Mouse (Mus musculus) ovary, postnatal 14 days (tissue): ENCODE data around the gene 2410131K14Rik.

ENCODE experiments used
- DNase-seq: peaks from one replicate; pipeline ENCODE4 v3.0.0; 2022; ENCODE audit warnings: low spot score

The 2410131K14Rik gene

DNA sequence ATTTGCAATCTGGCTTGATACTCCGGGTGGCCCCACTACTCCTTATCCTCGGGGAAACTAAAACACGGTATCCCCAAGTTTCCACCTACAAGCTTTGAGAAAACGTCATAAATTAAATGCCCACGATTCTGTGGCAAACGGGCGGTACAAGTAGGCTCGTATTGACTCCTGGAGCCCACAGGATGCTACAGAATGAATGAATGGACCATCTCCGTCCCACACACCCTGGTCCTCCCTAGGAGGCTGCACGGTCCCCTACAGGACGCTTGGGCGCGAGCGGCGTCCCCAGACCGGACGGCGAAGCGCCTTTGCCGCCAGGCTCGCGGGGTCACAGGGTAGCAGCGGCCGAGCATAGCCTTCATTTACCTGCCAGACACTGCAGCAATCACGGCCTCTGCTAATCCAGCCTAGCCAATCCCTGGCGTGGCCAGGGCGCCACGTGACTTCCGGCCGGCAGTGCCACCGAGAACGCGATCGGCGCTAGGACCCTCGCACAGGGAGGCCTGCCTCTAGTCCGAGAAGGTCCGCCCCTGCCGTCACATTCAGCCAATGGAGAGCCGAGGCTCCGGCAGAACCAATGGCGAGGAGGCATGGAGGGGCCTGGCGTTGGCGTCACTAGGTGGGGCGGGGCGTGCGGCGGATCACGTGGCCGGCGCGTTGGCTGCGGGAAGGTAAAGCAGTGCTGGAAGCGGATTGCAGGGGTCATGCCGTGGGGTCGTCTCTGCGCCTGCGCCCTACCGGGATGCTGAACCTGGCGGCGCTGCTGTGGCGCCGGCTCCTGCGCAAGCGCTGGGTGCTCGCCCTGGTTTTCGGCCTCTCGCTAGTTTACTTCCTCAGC is at the start of gene 2410131K14Rik, which contains the start of gene Rnft2:
Gene 2410131K14Rik, plus strand, starts transcription at position 622 of the 838 bp plus-strand sequence.
Gene Rnft2, minus strand, starts transcription at position 511 of the 838 bp plus-strand sequence.
- peak; percentile 99 for DNase-seq

- no peak for DNase-seq
These were observed 47.6 kb upstream of the 2410131K14Rik start for GRCm38 (mm10) chr5:118197421-118197820.

- DNase-seq: no peak
These were observed 45.4 kb upstream of the 2410131K14Rik start for GRCm38 (mm10) chr5:118199670-118200069.

GRCm38 (mm10) chr5:118204675-118205440 is 40.2 kb upstream of the 2410131K14Rik start:
- DNase-seq: peak; percentile 11

DNA sequence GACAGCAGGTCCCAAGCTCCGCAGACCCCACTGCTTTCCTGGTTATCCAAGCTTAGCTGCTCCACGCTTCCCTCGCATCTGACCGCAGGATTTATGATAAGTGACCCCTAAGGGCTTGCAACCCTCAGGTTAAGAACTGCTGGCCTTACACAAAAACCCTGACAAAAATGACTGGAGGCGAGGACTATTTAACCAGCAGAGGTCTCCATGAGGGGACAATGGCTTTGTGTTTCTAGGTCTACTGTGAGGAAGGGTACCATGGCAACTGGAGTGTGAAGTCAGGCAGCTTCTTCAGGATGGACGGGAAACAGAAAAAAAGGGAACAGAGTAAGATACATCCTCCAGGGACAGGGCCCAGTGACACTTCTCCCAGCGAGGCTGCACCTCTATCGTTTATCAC is 39.2 kb upstream of the 2410131K14Rik start:
- DNase-seq: no peak

DNA sequence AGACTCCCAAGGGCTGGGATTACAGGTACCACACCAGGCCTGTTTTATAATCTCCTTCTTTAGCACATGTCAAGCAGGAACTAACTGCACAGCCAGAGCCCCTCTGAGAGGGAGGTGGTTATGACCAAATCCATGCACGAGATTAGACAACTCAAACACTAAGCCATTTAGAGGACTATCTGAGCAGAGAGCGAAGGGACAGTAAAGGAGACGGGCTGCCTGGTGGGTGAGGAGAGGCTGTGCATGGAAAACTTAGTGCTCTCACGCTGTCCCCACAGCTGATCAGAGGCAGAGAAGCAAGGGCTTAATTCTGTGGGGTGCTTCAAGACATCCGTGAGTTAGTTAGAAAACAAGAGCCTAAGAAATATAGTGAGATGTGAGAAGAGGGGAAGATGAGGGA is 31.0 kb upstream of the 2410131K14Rik start:
- DNase-seq: no peak

DNA sequence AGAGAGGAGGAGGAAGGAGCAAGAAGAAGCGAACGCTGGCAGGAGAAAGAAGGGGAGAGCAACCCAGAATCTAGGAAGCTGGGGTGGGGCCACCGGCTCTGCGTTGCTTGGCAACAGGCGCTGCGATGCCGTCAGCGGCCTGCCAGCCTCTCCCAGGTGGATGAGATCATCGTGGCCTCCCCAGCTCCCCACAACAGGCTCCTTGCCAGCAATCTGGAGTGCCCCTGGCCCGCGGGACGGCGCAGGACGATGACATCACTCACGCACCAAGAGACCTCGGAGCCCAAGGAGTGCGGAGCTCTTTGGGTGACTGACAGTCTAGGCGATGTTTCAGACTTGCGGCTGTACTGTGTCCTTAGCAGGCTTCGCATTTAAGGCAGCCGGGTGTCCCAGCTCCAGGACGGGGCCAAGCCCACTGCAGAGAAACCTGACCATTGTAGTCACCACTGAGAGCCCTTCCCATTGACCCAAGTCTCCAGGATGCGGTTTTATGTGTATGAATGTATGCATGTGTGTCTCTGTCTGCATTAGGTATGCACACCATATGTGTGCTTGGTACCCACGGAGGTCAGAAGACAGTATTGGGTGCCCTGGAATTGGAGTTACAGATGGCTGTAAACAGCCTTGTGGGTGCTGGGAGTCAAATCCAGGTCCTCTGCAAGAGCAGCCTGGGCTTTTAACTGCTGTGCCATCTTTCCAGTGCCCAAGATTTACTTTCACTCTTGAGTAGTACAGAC is 30.4 kb upstream of the 2410131K14Rik start:
- peak; percentile 60 for DNase-seq

DNA sequence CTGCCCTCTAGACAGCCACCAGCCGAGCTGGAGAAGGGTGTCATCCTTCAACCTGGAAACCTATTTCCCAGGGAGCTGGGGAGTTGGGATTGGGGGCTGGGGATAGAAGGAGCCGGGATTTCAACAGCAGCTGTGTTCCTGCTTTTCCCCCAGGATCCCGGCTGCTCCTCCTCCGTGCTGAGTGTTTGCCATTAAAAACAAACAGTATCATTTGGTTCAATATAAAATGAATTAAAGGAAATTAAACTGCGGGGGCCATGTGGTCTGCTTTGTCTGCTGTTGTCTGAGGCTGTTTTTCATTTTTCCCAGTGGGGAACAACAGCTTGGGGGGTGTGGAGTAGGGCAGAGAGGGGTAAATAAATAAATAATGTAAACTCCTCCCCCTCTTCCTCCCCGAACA is 27.6 kb upstream of the 2410131K14Rik start:
- no peak for DNase-seq

DNA sequence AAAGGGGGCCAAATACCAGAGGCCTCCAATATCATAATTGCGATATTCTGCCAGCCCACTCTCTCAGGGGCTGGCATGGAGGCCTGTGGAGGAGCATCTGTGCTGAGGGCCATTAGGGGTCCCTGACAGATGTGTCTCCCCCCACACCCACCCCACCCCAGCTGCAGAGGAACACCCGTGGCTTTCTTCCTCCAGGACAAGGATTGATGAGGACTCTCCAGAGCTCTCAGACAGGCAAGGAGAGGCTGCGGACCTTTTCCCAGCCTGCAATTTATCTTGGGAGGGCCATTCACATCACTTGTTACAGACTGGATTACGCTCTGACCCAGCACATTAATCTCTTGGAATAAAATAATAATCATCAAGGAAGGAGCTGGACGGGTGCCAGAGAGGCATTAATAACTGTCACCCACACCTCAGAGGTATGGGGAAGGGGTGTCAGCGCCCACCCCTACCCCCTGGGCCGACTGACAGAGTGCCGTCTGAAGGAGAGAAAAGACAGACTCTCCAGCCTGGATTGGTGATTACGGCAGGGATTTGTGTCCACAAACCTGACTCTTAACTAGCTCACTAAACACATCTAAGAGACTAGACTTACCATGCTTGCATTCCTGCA is 21.8 kb upstream of the 2410131K14Rik start:
- no peak for DNase-seq

- DNase-seq: no peak
These were observed 14.9 kb upstream of the 2410131K14Rik start for GRCm38 (mm10) chr5:118230071-118230611.

GRCm38 (mm10) chr5:118236891-118237290 is 8.1 kb upstream of the 2410131K14Rik start:
- DNase-seq: no peak

- DNase-seq: no peak
These were observed 5.4 kb upstream of the 2410131K14Rik start for GRCm38 (mm10) chr5:118239671-118240070.

- DNase-seq: no peak
These were observed 730 bp downstream of the 2410131K14Rik start for GRCm38 (mm10) chr5:118245606-118246308.

DNA sequence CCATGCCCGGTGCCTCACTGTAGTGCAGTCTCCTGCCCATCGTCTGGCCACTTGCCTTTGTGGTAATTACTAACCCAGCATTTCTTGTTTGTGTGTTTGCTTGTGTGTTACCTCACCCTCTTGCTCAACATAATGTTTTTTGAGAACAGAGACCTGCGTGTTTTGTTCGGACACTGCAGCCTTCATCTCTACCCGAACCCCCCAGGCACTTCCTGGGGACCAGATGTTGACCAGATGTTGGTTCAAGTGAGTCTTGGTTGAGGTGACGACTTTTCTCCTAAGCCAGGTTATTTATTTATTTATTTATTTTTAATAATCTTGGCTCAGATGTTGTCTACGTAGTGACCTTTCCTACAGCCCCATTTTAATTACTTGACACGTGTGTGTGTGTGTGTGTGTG is 2.4 kb downstream of the 2410131K14Rik start:
- no peak for DNase-seq

- DNase-seq: no peak
These were observed 6.0 kb downstream of the 2410131K14Rik start for GRCm38 (mm10) chr5:118250987-118251386.

DNA sequence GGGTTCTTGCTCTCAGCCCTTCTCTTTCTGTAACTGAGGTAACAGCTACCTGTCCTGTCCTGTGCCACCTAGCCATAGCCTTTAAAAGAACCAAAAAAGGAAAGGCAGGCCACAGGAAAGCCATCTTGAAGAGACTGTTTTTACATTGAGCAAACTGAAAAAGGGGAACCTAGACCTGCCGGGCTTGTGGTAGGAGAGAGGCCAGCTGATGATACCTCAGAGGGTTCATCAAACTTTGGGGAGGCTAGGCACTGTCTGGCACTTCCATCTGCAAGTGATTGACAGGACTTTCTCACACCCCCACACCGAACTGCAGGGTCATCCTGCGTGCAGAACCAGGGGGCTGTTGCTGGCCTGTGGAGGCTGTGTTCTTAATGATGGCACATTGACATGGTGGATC is 8.5 kb downstream of the 2410131K14Rik start:
- DNase-seq: no peak

GRCm38 (mm10) chr5:118256981-118257380 is 12.0 kb downstream of the 2410131K14Rik start:
- no peak for DNase-seq

DNA sequence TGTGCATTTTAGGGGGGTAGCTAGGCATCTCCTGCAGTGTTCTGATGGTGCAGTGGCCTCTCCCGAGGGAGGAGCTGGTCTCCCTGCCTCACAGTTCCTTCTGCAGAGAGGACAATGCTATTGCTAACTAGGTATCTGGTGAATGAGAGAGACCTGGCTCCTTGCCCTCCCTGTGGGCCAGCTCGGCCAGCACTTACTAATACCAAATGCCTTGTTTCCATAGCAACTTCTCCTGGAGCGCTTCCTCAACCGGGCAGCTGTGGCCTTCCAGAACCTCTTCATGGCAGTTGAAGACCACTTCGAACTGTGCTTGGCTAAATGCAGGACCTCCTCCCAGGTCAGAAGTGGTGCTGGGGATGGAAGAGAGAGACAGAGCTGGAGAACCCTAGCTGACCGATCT is 14.1 kb downstream of the 2410131K14Rik start:
- DNase-seq: no peak

- no peak for DNase-seq
These were observed 14.6 kb downstream of the 2410131K14Rik start for GRCm38 (mm10) chr5:118259636-118260035.

DNA sequence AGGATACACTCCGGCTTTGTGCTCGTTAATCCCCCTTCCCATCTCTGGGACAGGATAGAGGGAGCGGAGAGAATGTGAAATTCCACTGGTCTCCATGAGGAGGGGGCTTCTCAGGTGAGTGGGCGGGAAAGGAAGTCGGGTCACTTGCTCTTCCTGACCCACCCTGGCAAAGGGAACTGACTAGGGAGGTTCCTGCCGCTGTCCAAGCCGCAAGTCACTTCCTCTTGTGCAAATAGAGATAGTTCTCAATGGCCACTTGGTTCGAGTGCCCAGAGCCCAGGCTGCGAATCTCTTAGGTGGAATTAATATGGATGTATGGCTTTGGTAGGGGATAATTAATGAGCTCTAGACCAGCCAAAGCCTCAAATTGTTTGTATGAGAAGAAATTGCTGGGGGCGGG is 15.0 kb downstream of the 2410131K14Rik start:
- no peak for DNase-seq

- DNase-seq: no peak
These were observed 15.6 kb downstream of the 2410131K14Rik start for GRCm38 (mm10) chr5:118260642-118261041.
